Mouse (Mus musculus) olfactory bulb, adult 2 months (tissue): ENCODE data around the gene Llph.

Source experiments
- CTCF ChIP-seq: fragments of 200-500 bp; IDR thresholded peaks from 2 replicates; pipeline ENCODE4 v1.5.1; 2012; ENCODE audit warnings: low read depth, mild to moderate bottlenecking, low read length, moderate library complexity; ENCODE audit not compliant: insufficient read depth
- POLR2A ChIP-seq: fragments of 200-500 bp; IDR thresholded peaks from 2 replicates; pipeline ENCODE4 v1.6.1; 2012; ENCODE audit warnings: mild to moderate bottlenecking, low read depth, low read length, moderate library complexity; ENCODE audit not compliant: insufficient read depth

GRCm38 (mm10) chr10:120188513-120188912 is 38.4 kb upstream of the Llph start:
- TF ChIP-seq CTCF (no peak), POLR2A (no peak)
